8 mouse cellular contexts compared by ENCODE assay signal in the genomic region with DNA sequence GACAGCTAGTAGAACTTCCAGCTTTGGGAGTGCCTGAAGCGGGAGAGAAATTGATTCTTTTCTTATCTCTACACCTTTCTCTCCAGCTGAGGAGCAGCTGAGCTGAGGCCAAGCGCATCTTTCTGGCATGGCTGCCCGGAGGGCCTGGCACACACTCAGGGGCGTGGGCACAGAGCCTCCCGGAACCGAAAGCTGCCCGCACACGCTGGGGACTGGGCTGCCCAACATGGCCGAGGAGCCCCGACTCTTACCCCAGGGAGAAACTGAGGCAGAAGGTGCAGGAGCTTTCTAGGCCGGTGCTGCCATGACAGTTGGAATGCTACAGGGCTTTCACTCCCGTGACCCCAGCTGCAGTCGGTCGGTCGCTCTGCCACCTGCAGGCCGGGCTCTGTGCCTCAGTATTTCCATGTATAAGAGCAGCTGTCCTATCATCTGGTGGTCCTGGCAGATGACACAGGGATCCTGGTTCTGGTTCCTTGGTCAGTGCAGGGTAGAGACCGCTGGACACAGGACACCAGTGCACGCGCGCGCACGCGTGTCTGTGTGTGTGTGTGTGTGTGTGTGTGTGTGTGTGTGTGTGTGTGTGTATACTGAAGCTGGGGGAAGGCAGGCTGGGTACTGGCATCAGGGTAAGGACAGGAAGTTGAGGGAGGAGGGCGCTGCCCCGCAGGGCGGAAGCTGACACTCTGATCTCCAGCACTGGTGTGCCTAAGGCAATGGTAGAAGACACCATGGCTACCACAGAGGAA. TPM values are rescaled to one million over a fixed set of nuclear protein-coding genes. Genes with fewer than 3 reads are reported as not detected.
DNase-seq lines count a peak whose midpoint lies in the region; ATAC-seq and TF ChIP-seq lines count a peak whose summit lies in the region.

No protein-coding gene starts in this region.

- H3K27me3 ChIP-seq in intestine, embryonic 14.5 days (replicated peaks; ENCODE audit: control insufficient read depth, insufficient read depth, low read length): 0 out of 2 replicates have a peak, but pooled peaks cover 3% of the 10 kb centered on the region
- peaks cover 6% of the 10 kb centered on the region; the same call in 1 of the 2 replicates for H3K27me3 ChIP-seq in intestine, embryonic 16.5 days (replicated peaks; ENCODE audit: control insufficient read depth, insufficient read depth, low read length)
- H3K27me3 ChIP-seq in intestine, postnatal 0 days (replicated peaks; ENCODE audit: control insufficient read depth, insufficient read depth, low read length): 0 out of 2 replicates have a peak, but pooled peaks cover 4% of the 10 kb centered on the region
- H3K27me3 ChIP-seq in lung, embryonic 15.5 days: no peaks in the 10 kb centered on the region

- H3K4me3 ChIP-seq in intestine, embryonic 14.5 days (ENCODE audit: low read depth, low read length): no peak overlapping the region
- no peak overlapping the region for H3K4me3 ChIP-seq in intestine, embryonic 16.5 days (ENCODE audit: low read length)
- H3K4me3 ChIP-seq in intestine, postnatal 0 days (ENCODE audit: low read depth, low read length): no peak overlapping the region
- H3K4me3 ChIP-seq in lung, embryonic 15.5 days: no peak overlapping the region

- H3K36me3 ChIP-seq in intestine, embryonic 14.5 days (ENCODE audit: control insufficient read depth, insufficient read depth, low read length): no peaks in the 10 kb centered on the region
- H3K36me3 ChIP-seq in intestine, embryonic 16.5 days (ENCODE audit: control insufficient read depth, insufficient read depth, low read length): no peaks in the 10 kb centered on the region
- H3K36me3 ChIP-seq in intestine, postnatal 0 days (ENCODE audit: control insufficient read depth, insufficient read depth): no peaks in the 10 kb centered on the region
- no peaks in the 10 kb centered on the region for H3K36me3 ChIP-seq in lung, embryonic 15.5 days

- TF ChIP-seq CTCF in intestine, postnatal 0 days (IDR thresholded peaks at IDR 0.05; ENCODE audit: low read depth): peak; percentile 43

- peak overlapping the region; percentile 52; the same call in 1 of the 2 replicates for H3K4me2 ChIP-seq in intestine, embryonic 14.5 days (ENCODE audit: low read length)
- no peak overlapping the region for H3K4me2 ChIP-seq in intestine, embryonic 16.5 days (ENCODE audit: low read depth, low read length)
- H3K4me2 ChIP-seq in intestine, postnatal 0 days (replicated peaks; ENCODE audit: low read depth): no peak overlapping the region; the same call in 1 of the 2 replicates
- peak overlapping the region; percentile 54; the same call in 1 of the 2 replicates for H3K4me2 ChIP-seq in lung, embryonic 15.5 days

- no peak overlapping the region for H3K27ac ChIP-seq in intestine, embryonic 14.5 days (ENCODE audit: low read depth)
- no peak overlapping the region for H3K27ac ChIP-seq in intestine, embryonic 16.5 days (ENCODE audit: low read length)
- no peak overlapping the region for H3K27ac ChIP-seq in intestine, postnatal 0 days (ENCODE audit: low read depth, low read length)
- peak overlapping the region; percentile 38; the same call in 1 of the 2 replicates for H3K27ac ChIP-seq in lung, embryonic 15.5 days

- peaks cover 3% of the 10 kb centered on the region; the same call in 1 of the 2 replicates for H3K4me1 ChIP-seq in intestine, embryonic 14.5 days (replicated peaks; ENCODE audit: control insufficient read depth, insufficient read depth, low read length)
- peaks cover 29% of the 10 kb centered on the region for H3K4me1 ChIP-seq in intestine, embryonic 16.5 days (ENCODE audit: control insufficient read depth, insufficient read depth, low read length)
- 0 out of 2 replicates have a peak, but pooled peaks cover 4% of the 10 kb centered on the region for H3K4me1 ChIP-seq in intestine, postnatal 0 days (replicated peaks; ENCODE audit: control insufficient read depth, insufficient read depth, low read length)
- peaks cover 47% of the 10 kb centered on the region for H3K4me1 ChIP-seq in lung, embryonic 15.5 days

- H3K9ac ChIP-seq in intestine, embryonic 14.5 days (ENCODE audit: low read length): no peak overlapping the region
- no peak overlapping the region for H3K9ac ChIP-seq in intestine, embryonic 16.5 days (ENCODE audit: low read depth, low read length)
- H3K9ac ChIP-seq in intestine, postnatal 0 days (ENCODE audit: low read depth, low read length): no peak overlapping the region
- H3K9ac ChIP-seq in lung, embryonic 15.5 days: no peak overlapping the region; the same call in 1 of the 2 replicates

- DNase-seq in intestine, embryonic 14.5 days (ENCODE audit: low spot score): peak; percentile 51
- peak; percentile 70 to 78 for DNase-seq in gastrocnemius, adult 8-10 months (ENCODE audit: low spot score in 2 of 2)
- peak; percentile 30 for DNase-seq in ovary, postnatal 14 days (ENCODE audit: low spot score)
- no peak for DNase-seq in embryo, embryonic 10.5 days (ENCODE audit: low spot score)

- no peak for ATAC-seq in intestine, embryonic 14.5 days (replicated peaks; ENCODE audit: low FRiP score, low TSS enrichment, low read depth)
- no peak for ATAC-seq in intestine, embryonic 16.5 days
- peak; percentile 65 for ATAC-seq in activated CD4-positive, CD25-positive, alpha-beta regulatory T cell, adult 4 months
- ATAC-seq in intestine, postnatal 0 days: no peak
- no peak for ATAC-seq in lung, embryonic 15.5 days (ENCODE audit: borderline replicate concordance, extremely low read depth, low FRiP score, low TSS enrichment)

- 72% methylated on average over 26 of the region's 26 CpGs for WGBS in intestine, embryonic 14.5 days
- 78% methylated on average over 26 of the region's 26 CpGs for WGBS in intestine, embryonic 16.5 days
- WGBS in intestine, postnatal 0 days: 77% methylated on average over 26 of the region's 26 CpGs
- WGBS in lung, embryonic 15.5 days: 74% methylated on average over 26 of the region's 26 CpGs

- H3K9me3 ChIP-seq in intestine, embryonic 14.5 days (ENCODE audit: control insufficient read depth, low read length): no peaks in the 10 kb centered on the region
- H3K9me3 ChIP-seq in intestine, embryonic 16.5 days (ENCODE audit: control insufficient read depth, low read length): no peaks in the 10 kb centered on the region
- no peaks in the 10 kb centered on the region for H3K9me3 ChIP-seq in intestine, postnatal 0 days (ENCODE audit: control insufficient read depth)
- H3K9me3 ChIP-seq in lung, embryonic 15.5 days: no peaks in the 10 kb centered on the region

RNA-seq across cellular contexts. Expression of a gene that starts 21.7 kb away (rescaled TPM):
- 52.4 and 57.2 TPM in 2 replicates for polyA plus RNA-seq in intestine, embryonic 14.5 days (2014; fragmentation: Nextera tagmentation; extraction: Ambion mirVana)
- 49.8 and 55.8 TPM in 2 replicates for polyA plus RNA-seq in intestine, embryonic 16.5 days (2015; fragmentation: Nextera tagmentation; extraction: Ambion mirVana)
- polyA plus RNA-seq in activated CD4-positive, CD25-positive, alpha-beta regulatory T cell, adult 4 months (2017; shearing (Covaris generic)): 10 to 100 TPM; 15.2 to 16.0 TPM
- total RNA-seq in gastrocnemius, adult 8-10 months (2022): 100 to 1,000 TPM; 223 to 267 (median 235) TPM
- polyA plus RNA-seq in intestine, postnatal 0 days (2015; fragmentation: Nextera tagmentation; extraction: Ambion mirVana): 29.2 and 35.1 TPM in 2 replicates
- 86.0 and 87.2 TPM in 2 replicates for polyA plus RNA-seq in lung, embryonic 15.5 days (2015; fragmentation: Nextera tagmentation; extraction: Ambion mirVana)

RNA-seq across cellular contexts. Expression of a gene that starts 40.9 kb away (rescaled TPM):
- polyA plus RNA-seq in intestine, embryonic 14.5 days (2014; fragmentation: Nextera tagmentation; extraction: Ambion mirVana): 99.8 and 125 TPM in 2 replicates
- polyA plus RNA-seq in intestine, embryonic 16.5 days (2015; fragmentation: Nextera tagmentation; extraction: Ambion mirVana): 426 and 504 TPM in 2 replicates
- 10 to 100 TPM in 1 of 2 experiments, 1 to 10 TPM in 1; 7.3 to 13.3 TPM for polyA plus RNA-seq in activated CD4-positive, CD25-positive, alpha-beta regulatory T cell, adult 4 months (2017; shearing (Covaris generic))
- not detected for total RNA-seq in gastrocnemius, adult 8-10 months (2022)
- polyA plus RNA-seq in intestine, postnatal 0 days (2015; fragmentation: Nextera tagmentation; extraction: Ambion mirVana): 1,233 and 1,333 TPM in 2 replicates
- 4.4 TPM in 2 replicates for polyA plus RNA-seq in lung, embryonic 15.5 days (2015; fragmentation: Nextera tagmentation; extraction: Ambion mirVana)

RNA-seq across cellular contexts. Expression of a gene that starts 44.9 kb away (rescaled TPM):
- polyA plus RNA-seq in intestine, embryonic 14.5 days (2014; fragmentation: Nextera tagmentation; extraction: Ambion mirVana): 0.37 and 0.44 TPM in 2 replicates
- 0.55 and 1.8 TPM in 2 replicates for polyA plus RNA-seq in intestine, embryonic 16.5 days (2015; fragmentation: Nextera tagmentation; extraction: Ambion mirVana)
- polyA plus RNA-seq in activated CD4-positive, CD25-positive, alpha-beta regulatory T cell, adult 4 months (2017; shearing (Covaris generic)): 1 to 10 TPM in 1 of 2 experiments, not detected in 1; 1.4 TPM
- 1 to 10 TPM in 2 of 4 experiments, under 1 TPM in 1, not detected in 1; 0.43 to 1.1 (median 1.1) TPM for total RNA-seq in gastrocnemius, adult 8-10 months (2022)
- 0.31 TPM in 1 of 2 replicates, not detected in the other for polyA plus RNA-seq in intestine, postnatal 0 days (2015; fragmentation: Nextera tagmentation; extraction: Ambion mirVana)
- 0.45 and 2.3 TPM in 2 replicates for polyA plus RNA-seq in lung, embryonic 15.5 days (2015; fragmentation: Nextera tagmentation; extraction: Ambion mirVana)

RNA-seq across cellular contexts. Expression of a gene that starts 48.8 kb away (rescaled TPM):
- 1.3 and 1.8 TPM in 2 replicates for polyA plus RNA-seq in intestine, embryonic 14.5 days (2014; fragmentation: Nextera tagmentation; extraction: Ambion mirVana)
- polyA plus RNA-seq in intestine, embryonic 16.5 days (2015; fragmentation: Nextera tagmentation; extraction: Ambion mirVana): 1.4 and 1.5 TPM in 2 replicates
- polyA plus RNA-seq in activated CD4-positive, CD25-positive, alpha-beta regulatory T cell, adult 4 months (2017; shearing (Covaris generic)): 1 to 10 TPM in 1 of 2 experiments, under 1 TPM in 1; 0.44 to 1.5 TPM
- under 1 TPM in 2 of 4 experiments, not detected in 2; 0.05 to 0.31 TPM for total RNA-seq in gastrocnemius, adult 8-10 months (2022)
- 0.76 and 1.0 TPM in 2 replicates for polyA plus RNA-seq in intestine, postnatal 0 days (2015; fragmentation: Nextera tagmentation; extraction: Ambion mirVana)
- polyA plus RNA-seq in lung, embryonic 15.5 days (2015; fragmentation: Nextera tagmentation; extraction: Ambion mirVana): 0.34 and 0.42 TPM in 2 replicates

RNA-seq across cellular contexts. Expression of a gene that starts 49.4 kb away (rescaled TPM):
- 2.4 and 4.2 TPM in 2 replicates for polyA plus RNA-seq in intestine, embryonic 14.5 days (2014; fragmentation: Nextera tagmentation; extraction: Ambion mirVana)
- polyA plus RNA-seq in intestine, embryonic 16.5 days (2015; fragmentation: Nextera tagmentation; extraction: Ambion mirVana): 2.9 and 3.7 TPM in 2 replicates
- 1 to 10 TPM; 1.1 to 1.2 TPM for polyA plus RNA-seq in activated CD4-positive, CD25-positive, alpha-beta regulatory T cell, adult 4 months (2017; shearing (Covaris generic))
- total RNA-seq in gastrocnemius, adult 8-10 months (2022): 1 to 10 TPM in 2 of 4 experiments, under 1 TPM in 2; 0.59 to 1.8 (median 1.1) TPM
- 0.76 and 1.1 TPM in 2 replicates for polyA plus RNA-seq in intestine, postnatal 0 days (2015; fragmentation: Nextera tagmentation; extraction: Ambion mirVana)
- polyA plus RNA-seq in lung, embryonic 15.5 days (2015; fragmentation: Nextera tagmentation; extraction: Ambion mirVana): 1.6 and 2.7 TPM in 2 replicates

Comparison
In these comparisons a context has a peak if more than half of its experiments do, and no peak if none do; other contexts are left out.
1. H3K4me2 ChIP-seq: peak in intestine, embryonic 14.5 days (single experiment) and lung, embryonic 15.5 days (single experiment); none in intestine, embryonic 16.5 days (single experiment) and intestine, postnatal 0 days (single experiment).